Mouse (Mus musculus) embryonic facial prominence, embryonic 13.5 days (tissue): ENCODE results near the gene Gm21497. TPM values are rescaled to one million over a fixed set of nuclear protein-coding genes. Genes with fewer than 3 reads are reported as not detected.
"Not testable (repeated sequence)": the region's sequence is repeated elsewhere in the genome, so short reads cannot be mapped to it uniquely, and the experiment has no call there.

Experiments used
- ATAC-seq: fragments of 200-750 bp; cut with Nextera tagmentation; 2 replicates; pipeline ENCODE4 v1.8.0; 2017; ENCODE audit warnings: low read depth; ENCODE audit not compliant: insufficient number of reproducible peaks, insufficient read depth, low FRiP score, low TSS enrichment
- H3K27ac ChIP-seq: fragments of 300-500 bp; sonication (generic); 2 replicates; pipeline ENCODE4 v1.5.1; 2015; ENCODE audit warnings: moderate library complexity, mild to moderate bottlenecking, inconsistent platforms
- H3K27me3 ChIP-seq: fragments of 300-500 bp; sonication (generic); 2 replicates; pipeline ENCODE4 v1.6.1; 2015; ENCODE audit warnings: mild to moderate bottlenecking, inconsistent platforms
- H3K36me3 ChIP-seq: fragments of 300-500 bp; sonication (generic); 2 replicates; pipeline ENCODE4 v1.6.1; 2015; ENCODE audit warnings: mild to moderate bottlenecking, inconsistent platforms
- H3K4me1 ChIP-seq: fragments of 300-500 bp; sonication (generic); 2 replicates; pipeline ENCODE4 v1.6.1; 2015; ENCODE audit warnings: inconsistent platforms
- H3K4me2 ChIP-seq: fragments of 300-500 bp; sonication (generic); 2 replicates; pipeline ENCODE4 v1.6.1; 2015; ENCODE audit warnings: moderate library complexity, mild to moderate bottlenecking, inconsistent platforms
- H3K4me3 ChIP-seq: fragments of 300-500 bp; sonication (generic); 2 replicates; pipeline ENCODE4 v1.5.1; 2015; ENCODE audit warnings: mild to moderate bottlenecking, inconsistent platforms
- H3K9ac ChIP-seq: fragments of 300-500 bp; sonication (generic); 2 replicates; pipeline ENCODE4 v1.6.1; 2015; ENCODE audit warnings: mild to moderate bottlenecking, inconsistent platforms
- H3K9me3 ChIP-seq: fragments of 300-500 bp; sonication (generic); 2 replicates; pipeline ENCODE4 v1.6.1; 2016; ENCODE audit warnings: inconsistent platforms
- WGBS: fragments of 180-500 bp; shearing (Covaris S2); methylation state at CpG from one replicate; pipeline ENCODE4 v1.1.7; 2015; ENCODE audit warnings: mixed read lengths; 5-methylcytosine and 5-hydroxymethylcytosine counted together
- polyA plus RNA-seq: library from polyadenylated mRNA; unstranded; fragments of >200 nt; fragmentation: Nextera tagmentation; extraction: Ambion mirVana; gene quantifications from 2 replicates; pipeline ENCODE4 v1.2.1, GENCODE M21; 2015

The Gm21497 gene
- polyA plus RNA-seq = not detected in 2 replicates

DNA sequence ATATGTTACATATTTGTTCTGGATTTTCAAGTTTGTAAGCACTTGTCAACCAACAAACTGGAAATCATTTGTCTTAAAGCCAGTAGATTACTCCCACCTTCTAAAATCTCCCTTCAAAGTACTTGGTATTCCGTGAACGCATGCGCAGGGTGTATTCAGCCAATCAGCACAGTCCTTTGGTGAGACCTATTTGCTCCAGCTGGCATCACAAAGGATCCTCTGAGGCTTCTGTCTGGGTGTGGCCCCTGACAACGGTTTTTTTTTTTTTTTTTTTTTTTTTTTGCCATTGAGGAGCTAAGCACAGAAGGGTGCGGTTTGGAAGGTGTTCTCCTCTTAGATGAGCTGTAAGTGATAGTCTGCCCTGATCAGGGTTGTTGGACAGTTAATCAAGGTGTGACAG, at the start of gene Gm21497:
Gene Gm21497 (plus strand): TSS at position 301 of the 400 bp plus-strand sequence.
- H3K36me3 ChIP-seq, H3K9ac ChIP-seq, H3K27me3 ChIP-seq, H3K4me2 ChIP-seq, H3K9me3 ChIP-seq, H3K4me1 ChIP-seq, H3K4me3 ChIP-seq, ATAC-seq, H3K27ac ChIP-seq: not testable (repeated sequence)
- no CpG with 5 or more reads among the region's 5 CpGs for WGBS
